Mouse (Mus musculus): ENCODE data around the gene Rsu1. TPM values are rescaled to one million over a fixed set of nuclear protein-coding genes. Genes with fewer than 3 reads are reported as not detected.

Gene Rsu1
- polyA plus RNA-seq (2015; fragmentation: Nextera tagmentation; extraction: Ambion mirVana) = 125 and 131 TPM in 2 replicates

- H3K4me3 ChIP-seq = peak within 1 kb of the TSS; percentile 63
- 0 out of 2 replicates have a peak, but pooled peaks cover 2% of the 10 kb centered on the region for H3K36me3 ChIP-seq
- H3K27ac ChIP-seq = peak within 1 kb of the TSS; percentile 15; the same call in 1 of the 2 replicates
- H3K9me3 ChIP-seq = no peaks in the 10 kb centered on the region
- peak within 1 kb of the TSS; percentile 81 for H3K4me2 ChIP-seq (replicated peaks)
- ATAC-seq (ENCODE audit: low FRiP score, low read depth) = peak; percentile 100
- no peaks in the 10 kb centered on the region for H3K27me3 ChIP-seq
- peak within 1 kb of the TSS; percentile 75 for H3K9ac ChIP-seq
- peaks cover 11% of the 10 kb centered on the region for H3K4me1 ChIP-seq
- under 1% methylated on average over 37 of the region's 37 CpGs for WGBS
Observed at GRCm38 (mm10) chr2:13271165-13271957, at the start of gene Rsu1. TSS of gene Rsu1 (minus strand) at chr2:13271415.

GRCm38 (mm10) chr2:13303376-13303775 is 32.2 kb upstream of the Rsu1 start:
- H3K9ac ChIP-seq = no peak overlapping the region
- no peaks in the 10 kb centered on the region for H3K9me3 ChIP-seq
- H3K4me2 ChIP-seq (replicated peaks) = no peak overlapping the region
- ATAC-seq (ENCODE audit: low FRiP score, low read depth) = no peak
- H3K27ac ChIP-seq = no peak overlapping the region
- WGBS = 87% methylated on average over 3 of the region's 3 CpGs
- H3K27me3 ChIP-seq = no peaks in the 10 kb centered on the region
- no peaks in the 10 kb centered on the region for H3K4me1 ChIP-seq
- no peak overlapping the region for H3K4me3 ChIP-seq
- H3K36me3 ChIP-seq = no peaks in the 10 kb centered on the region

- peak; percentile 81; the same call in 1 of the 2 replicates for ATAC-seq (ENCODE audit: low FRiP score, low read depth)
- H3K9ac ChIP-seq = no peak overlapping the region
- no peaks in the 10 kb centered on the region for H3K4me1 ChIP-seq
- H3K4me3 ChIP-seq = no peak overlapping the region
- H3K27ac ChIP-seq = no peak overlapping the region
- H3K27me3 ChIP-seq = no peaks in the 10 kb centered on the region
- 39% methylated on average over 3 of the region's 3 CpGs for WGBS
- no peaks in the 10 kb centered on the region for H3K9me3 ChIP-seq
- no peaks in the 10 kb centered on the region for H3K36me3 ChIP-seq
- no peak overlapping the region for H3K4me2 ChIP-seq (replicated peaks)
Observed at GRCm38 (mm10) chr2:13299031-13299430, 27.8 kb upstream of the Rsu1 start.

- H3K9ac ChIP-seq = no peak overlapping the region
- no peaks in the 10 kb centered on the region for H3K9me3 ChIP-seq
- H3K4me3 ChIP-seq = no peak overlapping the region
- H3K4me1 ChIP-seq = no peaks in the 10 kb centered on the region
- no peak overlapping the region for H3K27ac ChIP-seq
- no peaks in the 10 kb centered on the region for H3K36me3 ChIP-seq
- no peak overlapping the region for H3K4me2 ChIP-seq (replicated peaks)
- no peaks in the 10 kb centered on the region for H3K27me3 ChIP-seq
- 56% methylated on average over 5 of the region's 5 CpGs for WGBS
- ATAC-seq (ENCODE audit: low FRiP score, low read depth) = no peak; the same call in 1 of the 2 replicates
Observed at GRCm38 (mm10) chr2:13297733-13298132, 26.5 kb upstream of the Rsu1 start.

- Histone ChIP-seq H3K4me1 (0 out of 2 replicates have a peak, but pooled peaks cover 2% of the 10 kb centered on the region), H3K4me2 (replicated peaks) (no peak overlapping the region), H3K4me3 (no peak overlapping the region), H3K9me3 (no peaks in the 10 kb centered on the region), H3K27me3 (no peaks in the 10 kb centered on the region), H3K27ac (no peak overlapping the region), H3K9ac (no peak overlapping the region), H3K36me3 (no peaks in the 10 kb centered on the region)
- 5% methylated on average over 1 of the region's 1 CpGs for WGBS
- no peak for ATAC-seq (ENCODE audit: low FRiP score, low read depth)
Observed at GRCm38 (mm10) chr2:13290661-13291060, 19.4 kb upstream of the Rsu1 start.

GRCm38 (mm10) chr2:13290070-13290469 is 18.9 kb upstream of the Rsu1 start:
- 0 out of 2 replicates have a peak, but pooled peaks cover 2% of the 10 kb centered on the region for H3K4me1 ChIP-seq
- no peaks in the 10 kb centered on the region for H3K36me3 ChIP-seq
- 72% methylated on average over 3 of the region's 3 CpGs for WGBS
- no peak overlapping the region for H3K9ac ChIP-seq
- no peak overlapping the region for H3K27ac ChIP-seq
- H3K4me2 ChIP-seq (replicated peaks) = no peak overlapping the region
- no peaks in the 10 kb centered on the region for H3K9me3 ChIP-seq
- H3K27me3 ChIP-seq = no peaks in the 10 kb centered on the region
- no peak for ATAC-seq (ENCODE audit: low FRiP score, low read depth)
- no peak overlapping the region for H3K4me3 ChIP-seq

- Histone ChIP-seq H3K9me3 (no peaks in the 10 kb centered on the region), H3K9ac (no peak overlapping the region), H3K4me1 (0 out of 2 replicates have a peak, but pooled peaks cover 3% of the 10 kb centered on the region), H3K4me3 (no peak overlapping the region), H3K4me2 (replicated peaks) (0 out of 2 replicates have a peak overlapping the region, but pooled peaks have one; percentile 15), H3K27ac (no peak overlapping the region), H3K36me3 (no peaks in the 10 kb centered on the region), H3K27me3 (no peaks in the 10 kb centered on the region)
- 56% methylated on average over 10 of the region's 10 CpGs for WGBS
- ATAC-seq (ENCODE audit: low FRiP score, low read depth) = no peak; the same call in 1 of the 2 replicates
Observed at GRCm38 (mm10) chr2:13278114-13278862, 7.1 kb upstream of the Rsu1 start.

GRCm38 (mm10) chr2:13275874-13276273 is 4.7 kb upstream of the Rsu1 start:
- 56% methylated on average over 7 of the region's 7 CpGs for WGBS
- no peak overlapping the region for H3K4me3 ChIP-seq
- peaks cover 4% of the 10 kb centered on the region for H3K4me1 ChIP-seq
- no peaks in the 10 kb centered on the region for H3K27me3 ChIP-seq
- H3K4me2 ChIP-seq (replicated peaks) = no peak overlapping the region
- H3K27ac ChIP-seq = no peak overlapping the region
- no peak overlapping the region for H3K9ac ChIP-seq
- H3K9me3 ChIP-seq = no peaks in the 10 kb centered on the region
- H3K36me3 ChIP-seq = no peaks in the 10 kb centered on the region
- ATAC-seq (ENCODE audit: low FRiP score, low read depth) = no peak

GRCm38 (mm10) chr2:13270736-13271135 is 479 bp downstream of the Rsu1 start:
- WGBS = 46% methylated on average over 8 of the region's 8 CpGs
- peak overlapping the region; percentile 81 for H3K4me2 ChIP-seq (replicated peaks)
- H3K9ac ChIP-seq = peak overlapping the region; percentile 75
- ATAC-seq (ENCODE audit: low FRiP score, low read depth) = no peak
- H3K27me3 ChIP-seq = no peaks in the 10 kb centered on the region
- H3K4me3 ChIP-seq = peak overlapping the region; percentile 63
- H3K27ac ChIP-seq = peak overlapping the region; percentile 15; the same call in 1 of the 2 replicates
- H3K4me1 ChIP-seq = peaks cover 11% of the 10 kb centered on the region
- 0 out of 2 replicates have a peak, but pooled peaks cover 3% of the 10 kb centered on the region for H3K36me3 ChIP-seq
- H3K9me3 ChIP-seq = no peaks in the 10 kb centered on the region

GRCm38 (mm10) chr2:13268681-13269293 is 2.4 kb downstream of the Rsu1 start:
- H3K4me3 ChIP-seq = no peak overlapping the region
- ATAC-seq (ENCODE audit: low FRiP score, low read depth) = no peak
- H3K27me3 ChIP-seq = no peaks in the 10 kb centered on the region
- no peak overlapping the region for H3K27ac ChIP-seq
- H3K4me2 ChIP-seq (replicated peaks) = no peak overlapping the region
- H3K9me3 ChIP-seq = no peaks in the 10 kb centered on the region
- peaks cover 11% of the 10 kb centered on the region for H3K4me1 ChIP-seq
- H3K9ac ChIP-seq = no peak overlapping the region
- H3K36me3 ChIP-seq = 0 out of 2 replicates have a peak, but pooled peaks cover 3% of the 10 kb centered on the region
- 93% methylated on average over 4 of the region's 4 CpGs for WGBS

- ATAC-seq (ENCODE audit: low FRiP score, low read depth) = no peak
- Histone ChIP-seq H3K4me1 (0 out of 2 replicates have a peak, but pooled peaks cover 4% of the 10 kb centered on the region), H3K27me3 (no peaks in the 10 kb centered on the region), H3K9me3 (no peaks in the 10 kb centered on the region), H3K9ac (no peak overlapping the region), H3K27ac (no peak overlapping the region), H3K4me2 (replicated peaks) (no peak overlapping the region), H3K36me3 (peaks cover 3% of the 10 kb centered on the region; the same call in 1 of the 2 replicates), H3K4me3 (no peak overlapping the region)
- 45% methylated on average over 4 of the region's 4 CpGs for WGBS
Observed at GRCm38 (mm10) chr2:13264875-13265274, 6.3 kb downstream of the Rsu1 start.

Data from limb, embryonic 13.5 days (tissue).